Mouse (Mus musculus): ENCODE results near the gene Cd101.

The Cd101 gene

DNA sequence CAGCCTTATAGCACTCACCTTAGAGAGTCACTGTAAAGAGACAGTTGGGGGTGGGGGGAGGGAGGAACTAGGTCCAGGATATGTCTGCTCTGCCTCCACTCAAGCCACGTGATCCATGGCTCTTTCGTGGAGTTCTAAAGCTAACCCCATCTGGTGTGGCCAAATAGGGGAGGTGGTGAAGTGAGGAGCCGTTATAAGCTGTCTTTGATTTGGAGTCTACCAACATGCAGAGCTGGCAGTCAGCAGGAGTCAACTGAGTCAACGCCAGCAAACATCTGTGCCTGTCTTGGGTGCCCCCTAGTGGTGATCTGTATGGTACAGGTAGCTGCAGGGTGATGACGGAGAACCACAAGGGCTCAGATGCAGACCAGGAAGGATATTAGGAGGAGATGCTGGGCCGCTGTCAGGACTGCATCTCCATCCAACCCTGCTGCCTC is 30.4 kb downstream of the Cd101 start:
- peak; percentile 36 for DNase-seq

DNA sequence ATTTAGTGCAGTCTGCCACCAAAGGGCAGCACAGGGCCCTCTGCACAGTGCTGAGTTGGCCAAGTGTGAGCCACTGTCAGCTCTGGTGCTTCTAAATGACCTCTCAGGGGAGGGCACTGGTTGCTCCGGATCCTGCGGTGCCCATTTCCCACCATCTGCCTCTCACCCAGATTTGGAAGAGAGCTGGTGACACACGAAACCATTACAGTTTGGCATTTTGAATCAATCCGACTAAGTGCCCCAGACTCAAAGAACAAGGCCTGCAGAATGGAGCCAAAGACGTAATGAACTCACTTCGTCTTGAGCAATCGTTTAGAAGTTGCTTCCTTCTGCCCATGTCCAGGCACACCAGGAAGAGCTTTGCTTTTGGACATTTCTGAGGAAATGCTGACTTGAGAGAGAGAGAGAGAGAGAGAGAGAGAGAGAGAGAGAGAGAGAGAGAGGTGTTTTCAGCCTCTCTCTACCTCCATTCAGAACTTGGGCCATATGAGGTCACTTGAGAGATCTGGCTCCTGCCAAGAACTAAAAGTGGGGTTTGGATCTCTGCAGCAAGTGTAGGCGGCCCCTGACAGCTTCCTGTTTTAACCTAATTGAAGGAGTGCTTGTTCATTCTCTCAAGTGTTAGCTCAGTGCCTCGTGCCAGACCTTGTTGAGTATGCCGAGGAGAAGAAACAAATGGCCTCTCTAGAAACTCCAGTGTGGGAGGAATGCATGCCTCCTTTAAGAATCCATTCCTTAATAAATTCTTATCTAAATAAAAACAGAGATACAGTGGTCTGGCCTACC is 31.4 kb downstream of the Cd101 start:
- DNase-seq, result no peak

DNA sequence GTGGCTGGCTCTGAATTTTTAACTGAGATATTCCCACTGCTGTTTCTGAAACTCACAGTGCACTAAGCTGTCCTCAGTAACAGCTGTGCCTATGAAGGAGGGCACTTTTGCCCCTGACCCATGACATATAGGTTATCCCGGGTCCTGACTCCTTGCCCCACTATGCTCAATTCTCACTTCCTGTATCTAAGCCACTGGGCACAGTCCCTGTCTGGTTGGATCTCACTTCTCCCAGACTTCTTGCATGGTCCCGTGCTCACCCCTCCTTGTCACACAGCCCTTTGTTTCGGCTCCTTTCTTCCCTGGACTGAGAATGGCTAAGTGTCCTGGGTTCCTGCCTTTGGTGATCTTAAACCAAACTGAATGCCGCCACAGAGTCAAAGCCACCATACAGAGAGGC is 35.1 kb downstream of the Cd101 start:
- no peak for DNase-seq

DNA sequence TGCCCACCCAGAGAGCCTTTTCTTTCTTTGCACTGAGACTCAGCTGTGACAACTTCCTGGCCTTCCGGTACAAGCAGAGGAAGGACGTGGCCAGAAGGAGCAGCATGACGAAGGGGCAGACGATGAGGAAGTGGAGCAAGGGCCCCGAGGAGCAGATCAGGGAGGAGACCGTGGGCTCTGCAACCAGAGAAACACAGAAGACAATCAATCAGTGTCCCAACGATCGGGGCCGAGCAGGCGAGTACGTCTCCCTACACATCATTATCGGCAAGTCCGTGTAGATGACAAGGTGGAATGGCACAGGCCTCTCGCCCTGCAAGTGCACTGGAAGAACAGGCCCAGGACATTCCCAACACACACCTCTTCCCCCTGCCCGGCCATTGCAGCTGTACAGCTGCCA is 35.6 kb downstream of the Cd101 start:
- DNase-seq, result peak; percentile 11

DNA sequence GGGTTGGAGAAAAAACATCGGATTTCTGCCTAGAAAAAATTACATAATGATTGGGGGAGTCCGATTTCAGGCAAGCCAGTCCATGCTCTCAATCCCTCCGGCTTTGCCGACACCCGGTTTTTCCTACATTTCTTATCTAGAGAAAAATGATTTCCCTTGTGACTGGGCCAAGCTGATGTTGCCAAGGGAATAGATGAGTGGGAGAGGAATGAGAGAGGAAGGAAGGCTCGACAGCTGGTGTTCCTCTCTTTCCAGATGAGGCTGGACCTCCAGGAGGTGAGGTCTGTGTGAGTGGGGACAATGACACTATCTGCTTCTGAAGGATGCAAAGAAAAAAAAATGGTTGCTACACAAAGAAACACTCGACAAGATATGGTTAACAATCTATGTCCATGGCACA is 36.2 kb downstream of the Cd101 start:
- no peak for DNase-seq

DNA sequence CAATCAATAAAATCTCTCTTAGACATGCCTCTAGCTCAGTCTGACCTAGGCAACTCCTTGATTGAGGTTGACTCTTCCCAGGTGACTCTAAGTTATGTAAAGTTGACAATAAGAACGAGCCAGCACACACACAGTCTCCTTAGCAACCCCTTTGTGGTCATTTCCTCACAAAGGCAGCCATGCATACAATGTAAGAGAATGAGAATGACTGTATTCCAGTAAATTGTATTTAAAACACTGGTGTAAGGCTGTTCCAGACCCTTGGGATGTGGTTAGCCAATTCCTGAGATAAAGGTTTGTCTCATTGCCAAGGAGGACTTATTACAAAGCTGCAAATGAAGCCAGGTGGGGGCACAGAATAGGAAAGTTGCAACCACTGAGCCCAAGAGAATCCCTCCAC is 39.1 kb downstream of the Cd101 start:
- DNase-seq, result no peak

DNA sequence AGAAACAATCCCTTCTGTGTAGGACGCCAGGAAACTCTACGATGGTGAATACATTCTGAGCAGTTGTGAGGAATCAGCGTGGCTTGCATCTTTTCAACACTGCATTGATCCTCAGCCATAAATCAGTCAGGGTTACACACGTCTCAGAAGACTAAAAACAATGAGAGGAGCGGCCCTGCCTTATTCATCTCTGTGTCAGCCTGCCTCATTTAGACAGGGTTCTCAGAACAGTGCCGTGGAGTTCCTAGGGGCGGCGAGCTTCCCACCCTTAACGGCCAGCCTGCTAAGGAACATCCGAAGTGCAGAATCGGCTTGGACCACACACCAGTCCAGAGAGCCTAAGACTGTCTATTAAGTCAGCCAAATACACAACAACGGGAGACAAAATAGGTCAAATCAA is 39.9 kb downstream of the Cd101 start:
- no peak for DNase-seq

DNA sequence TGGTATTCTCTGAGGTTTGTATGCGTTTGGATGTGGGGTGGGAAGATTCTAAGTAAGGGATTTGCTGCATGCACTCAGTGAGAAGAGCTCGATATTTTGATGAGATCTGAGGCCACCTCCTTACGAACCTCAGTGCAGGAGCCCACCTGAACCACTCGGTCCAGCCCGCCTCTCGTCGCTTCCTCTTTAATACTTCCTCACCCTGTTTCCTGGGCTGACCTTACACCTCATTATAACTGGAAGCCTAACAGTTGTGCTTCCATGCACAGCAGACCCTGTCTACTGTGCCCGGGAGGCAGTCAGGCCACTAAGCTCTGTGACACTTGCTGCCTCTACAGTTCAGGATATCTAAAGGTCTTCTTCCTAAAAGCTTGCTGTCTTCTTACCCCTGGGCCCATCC is 50.1 kb downstream of the Cd101 start:
- no peak for DNase-seq

DNA sequence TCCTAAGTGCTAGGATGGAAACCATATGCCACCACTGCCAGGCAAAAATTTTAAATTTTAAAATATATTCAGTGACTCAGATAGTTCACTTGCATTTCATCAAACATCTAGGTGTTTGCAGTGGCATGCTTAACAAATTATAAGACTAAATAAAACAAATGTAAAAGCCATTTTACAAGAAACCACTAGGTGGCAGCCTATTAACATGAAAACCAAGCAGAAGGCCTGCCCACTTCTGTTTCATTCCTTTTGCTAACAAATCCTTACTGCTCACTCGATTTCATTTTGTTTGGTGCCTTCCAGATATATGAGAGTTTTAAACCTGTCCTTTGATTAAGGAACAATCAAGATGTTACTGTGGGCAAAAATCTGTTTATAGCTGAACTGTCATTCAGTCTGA is 55.5 kb downstream of the Cd101 start:
- DNase-seq, result no peak

DNA sequence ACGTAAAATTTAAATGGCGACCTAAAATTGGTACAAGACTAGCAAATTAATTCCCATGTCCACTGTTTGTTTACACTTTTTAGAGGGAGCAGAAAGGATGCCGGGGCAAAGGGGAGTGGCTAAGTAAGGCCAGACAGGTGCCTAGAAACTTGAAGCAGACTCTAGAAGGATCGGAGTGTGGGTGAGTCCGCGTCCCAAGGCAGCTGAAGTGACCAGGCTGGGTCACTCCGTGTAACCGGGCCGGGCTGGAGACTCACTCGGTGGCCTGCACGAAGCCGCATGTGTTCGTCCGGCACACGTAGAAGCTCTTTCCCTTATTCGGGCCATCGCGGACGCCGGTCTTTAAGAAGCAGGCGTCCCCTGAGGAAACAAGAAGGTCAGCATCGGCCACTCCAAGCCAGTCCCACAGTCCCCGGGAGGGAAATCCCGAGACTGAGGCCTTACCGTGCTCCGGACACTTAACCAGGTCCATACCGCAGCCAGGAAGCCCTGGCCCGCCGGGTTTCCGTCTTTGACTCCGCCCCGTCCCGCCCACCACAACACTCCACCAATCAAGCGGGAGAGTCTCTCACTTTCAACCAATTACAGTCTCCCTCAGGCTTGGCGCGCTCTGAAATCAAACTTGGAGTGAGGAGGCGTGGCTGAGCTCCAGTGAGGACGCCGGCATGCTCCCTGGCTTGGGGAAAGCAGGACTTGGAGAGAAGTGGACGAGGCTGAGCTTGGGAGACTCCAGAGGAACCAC is 60.0 kb downstream of the Cd101 start, which contains the start of gene Ttf2:
Ttf2 (minus strand) TSS at position 488 of the 742 bp plus-strand sequence.
- peak; percentile 93 for DNase-seq

DNA sequence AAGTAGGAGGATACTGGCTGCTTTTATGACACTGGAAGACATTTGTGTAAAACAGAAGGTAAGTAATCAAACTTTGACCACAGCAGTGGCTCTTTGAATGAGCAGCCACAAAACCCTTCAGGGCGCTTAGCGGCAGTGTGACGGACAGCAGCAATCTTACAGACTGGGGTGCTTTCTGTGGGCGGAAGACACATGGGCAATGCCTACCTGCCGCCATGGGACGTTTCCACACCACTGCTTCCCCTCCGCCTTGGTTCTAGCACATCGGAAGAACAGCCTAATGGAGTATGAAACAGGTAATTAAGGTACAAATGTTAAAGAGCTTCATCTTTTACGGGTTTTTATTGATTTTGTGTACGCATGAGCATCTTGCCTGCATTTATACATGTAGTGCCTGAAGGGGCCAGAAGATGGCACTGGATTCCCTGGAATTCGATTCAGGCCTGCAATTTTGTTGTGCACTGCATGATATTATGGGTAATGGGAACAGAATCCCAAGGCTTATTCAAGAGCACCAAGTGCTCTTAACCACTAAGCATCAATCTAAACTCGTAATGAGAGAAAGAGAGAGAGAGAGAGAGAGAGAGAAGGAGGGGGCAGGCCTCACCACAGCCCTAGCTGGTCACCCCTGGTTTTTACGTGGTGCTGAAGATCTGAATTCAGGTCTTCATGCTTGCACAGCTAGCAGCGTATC is 65.4 kb downstream of the Cd101 start:
- DNase-seq, result no peak

DNA sequence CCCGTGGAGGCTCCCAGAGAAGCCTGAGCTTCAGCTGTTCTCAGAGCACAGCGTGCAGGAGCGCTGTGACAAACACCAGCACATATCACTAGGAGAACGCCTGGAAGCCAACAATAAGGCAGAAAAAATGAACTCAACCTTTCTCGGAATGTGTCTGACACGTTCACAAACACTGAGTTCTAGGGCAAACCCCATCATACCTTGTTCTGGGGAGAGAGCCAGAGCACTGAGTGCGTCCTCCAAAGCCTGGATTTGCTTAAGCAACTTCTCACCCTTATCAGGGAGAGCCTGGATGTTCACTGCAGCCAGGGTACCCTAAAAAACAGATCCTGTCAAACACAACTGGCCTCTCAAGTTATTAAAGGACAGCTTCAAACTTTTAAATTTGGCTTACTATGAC is 67.9 kb downstream of the Cd101 start:
- DNase-seq, result no peak

DNA sequence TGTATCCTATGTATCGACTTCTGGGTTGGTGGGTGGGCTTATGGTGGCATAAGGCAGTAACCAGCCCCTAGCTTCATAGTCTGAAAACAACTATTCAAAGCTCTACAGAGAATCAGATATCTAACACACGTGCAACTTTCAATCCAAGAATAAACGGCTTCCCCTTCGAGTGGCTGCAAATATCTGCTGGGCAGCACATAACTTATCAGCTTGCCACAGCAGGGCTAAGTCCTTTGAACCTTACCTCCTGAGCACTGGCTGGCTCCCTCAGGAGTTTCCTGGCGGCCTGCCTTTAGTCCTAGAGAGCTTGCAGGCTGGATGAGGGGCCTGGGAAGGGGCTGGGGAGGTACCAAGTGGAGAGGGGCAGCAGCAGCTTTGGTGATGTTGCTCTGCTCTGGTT is 68.3 kb downstream of the Cd101 start:
- DNase-seq, result no peak

DNA sequence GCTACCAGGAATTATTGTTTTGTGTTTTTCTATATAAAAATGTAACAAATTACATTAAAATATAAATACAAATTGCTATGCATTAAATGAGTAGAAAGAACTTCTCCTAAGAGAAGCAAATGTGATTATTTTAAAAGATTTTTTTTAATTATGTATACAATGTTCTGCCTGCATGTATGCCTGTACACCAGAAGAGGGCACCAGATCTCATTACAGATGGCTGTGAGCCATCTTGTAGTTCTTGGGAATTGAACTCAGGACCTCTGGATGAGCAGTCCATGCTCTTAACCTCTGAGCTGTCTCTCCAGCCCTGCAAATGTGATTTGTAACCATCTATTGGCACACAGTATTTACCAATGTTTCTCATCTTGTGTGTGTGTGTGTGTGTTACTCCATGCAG is 74.7 kb downstream of the Cd101 start:
- DNase-seq, result no peak

DNA sequence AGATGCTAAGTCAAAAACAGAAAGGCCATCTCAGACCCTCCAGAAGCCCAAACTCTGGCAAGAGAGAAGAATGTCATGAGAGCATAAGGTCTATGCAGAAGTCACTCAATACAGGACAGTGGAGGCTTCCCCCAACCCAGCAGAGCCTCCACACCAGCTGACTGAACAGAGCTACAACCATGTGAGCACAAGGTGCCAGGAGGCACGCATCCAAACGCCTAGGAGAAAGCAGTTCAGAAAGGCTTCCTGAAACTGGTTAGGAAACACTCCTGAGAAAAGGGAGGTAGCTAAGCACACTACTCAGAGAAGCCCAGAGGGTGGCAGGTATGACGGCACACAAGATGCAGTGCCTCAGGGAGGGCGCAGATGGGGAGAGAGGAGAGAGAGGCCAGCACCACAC is 77.8 kb downstream of the Cd101 start:
- DNase-seq, result no peak

DNA sequence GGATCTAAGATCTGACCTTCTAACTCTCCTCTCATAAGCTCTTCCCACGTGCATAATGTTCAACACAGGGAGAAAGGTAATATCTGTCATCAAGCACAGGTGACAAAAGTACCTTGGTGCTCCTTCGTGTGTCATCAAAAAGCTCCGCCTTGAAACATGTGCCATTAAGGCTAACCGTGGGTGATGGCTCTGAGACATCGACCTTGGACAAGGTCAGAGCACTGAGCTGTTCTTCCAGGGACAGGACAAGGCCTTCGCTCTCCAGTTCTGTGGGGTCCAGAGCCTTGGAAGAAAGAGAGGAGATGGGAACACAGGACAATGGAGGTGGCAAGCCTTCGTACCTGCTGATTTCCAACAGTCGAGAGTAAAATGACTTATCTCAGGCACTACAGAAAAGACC is 82.1 kb downstream of the Cd101 start:
- DNase-seq, result no peak

Data from kidney, adult 11 months (tissue).